Mouse (Mus musculus) testis, adult 2 months (tissue): Measurements from ENCODE around the gene Unc45a.

Source experiments
- CTCF ChIP-seq: fragments of 200-500 bp; IDR thresholded peaks from 2 replicates; pipeline ENCODE4 v1.5.1; 2012; ENCODE audit warnings: low read depth, mild to moderate bottlenecking, inconsistent platforms, low read length, moderate library complexity; ENCODE audit not compliant: control insufficient read depth, insufficient read depth, insufficient replicate concordance
- POLR2A ChIP-seq: fragments of 200-500 bp; IDR thresholded peaks from 2 replicates; pipeline ENCODE4 v1.6.1; 2012; ENCODE audit warnings: low read depth, mild to moderate bottlenecking, inconsistent platforms, low read length, moderate library complexity; ENCODE audit not compliant: control insufficient read depth

- no peak for TF ChIP-seq CTCF
- no peak for TF ChIP-seq POLR2A
Observed at GRCm38 (mm10) chr7:80374733-80375132, 33.9 kb upstream of the Unc45a start.
